Mouse (Mus musculus): ENCODE measurements around the gene Prcd. TPM values are rescaled to one million over a fixed set of nuclear protein-coding genes. Genes with fewer than 3 reads are reported as not detected.
"Not testable (repeated sequence)": the region's sequence is repeated elsewhere in the genome, so short reads cannot be mapped to it uniquely, and the experiment has no call there.

The Prcd gene
- polyA plus RNA-seq, 1 experiment from 2014 or later, result 0.86 TPM

GRCm38 (mm10) chr11:116627072-116628020, 26.0 kb upstream of the Prcd start:
- ATAC-seq (ENCODE audit: insufficient number of reproducible peaks, insufficient read depth, low FRiP score, low TSS enrichment), result no peak
- no peak overlapping the region for H3K4me2 ChIP-seq (replicated peaks)
- H3K27me3 ChIP-seq, result peaks cover 26% of the 10 kb centered on the region
- H3K27ac ChIP-seq, result no peak overlapping the region
- H3K9me3 ChIP-seq, result no peaks in the 10 kb centered on the region
- no peaks in the 10 kb centered on the region for H3K36me3 ChIP-seq
- H3K4me3 ChIP-seq, result no peak overlapping the region
- H3K9ac ChIP-seq, result no peak overlapping the region
- WGBS, result 38% methylated on average over 10 of the region's 10 CpGs
- H3K4me1 ChIP-seq, result peaks cover 4% of the 10 kb centered on the region; the same call in 1 of the 2 replicates

GRCm38 (mm10) chr11:116628712-116629111, 24.6 kb upstream of the Prcd start:
- Histone ChIP-seq H3K27ac (no peak overlapping the region), H3K4me1 (no peaks in the 10 kb centered on the region; the same call in 1 of the 2 replicates), H3K9ac (no peak overlapping the region), H3K4me2 (replicated peaks) (no peak overlapping the region), H3K36me3 (no peaks in the 10 kb centered on the region), H3K27me3 (peaks cover 14% of the 10 kb centered on the region; the same call in 1 of the 2 replicates), H3K4me3 (no peak overlapping the region), H3K9me3 (no peaks in the 10 kb centered on the region)
- WGBS, result 51% methylated on average over 9 of the region's 9 CpGs
- peak; percentile 19; the same call in 1 of the 2 replicates for ATAC-seq (ENCODE audit: insufficient number of reproducible peaks, insufficient read depth, low FRiP score, low TSS enrichment)

GRCm38 (mm10) chr11:116629472-116629871, 23.9 kb upstream of the Prcd start:
- ATAC-seq (ENCODE audit: insufficient number of reproducible peaks, insufficient read depth, low FRiP score, low TSS enrichment), result no peak
- Histone ChIP-seq H3K4me2 (replicated peaks) (no peak overlapping the region), H3K9ac (no peak overlapping the region), H3K9me3 (no peaks in the 10 kb centered on the region), H3K36me3 (no peaks in the 10 kb centered on the region), H3K27me3 (peaks cover 8% of the 10 kb centered on the region; the same call in 1 of the 2 replicates), H3K4me1 (no peaks in the 10 kb centered on the region; the same call in 1 of the 2 replicates), H3K27ac (no peak overlapping the region), H3K4me3 (no peak overlapping the region)
- WGBS, result 85% methylated on average over 6 of the region's 6 CpGs

- H3K9ac ChIP-seq, result no peak overlapping the region
- no peak overlapping the region for H3K4me3 ChIP-seq
- H3K9me3 ChIP-seq, result no peaks in the 10 kb centered on the region
- no peak overlapping the region for H3K27ac ChIP-seq
- H3K36me3 ChIP-seq, result no peaks in the 10 kb centered on the region
- 0 out of 2 replicates have a peak, but pooled peaks cover under 1% of the 10 kb centered on the region for H3K27me3 ChIP-seq
- H3K4me2 ChIP-seq (replicated peaks), result no peak overlapping the region
- H3K4me1 ChIP-seq, result no peaks in the 10 kb centered on the region; the same call in 1 of the 2 replicates
- no peak for ATAC-seq (ENCODE audit: insufficient number of reproducible peaks, insufficient read depth, low FRiP score, low TSS enrichment)
- WGBS, result 39% methylated on average over 12 of the region's 12 CpGs
Observed at GRCm38 (mm10) chr11:116630171-116630965, 23.0 kb upstream of the Prcd start.

GRCm38 (mm10) chr11:116632962-116633361, 20.4 kb upstream of the Prcd start:
- Histone ChIP-seq H3K36me3 (no peaks in the 10 kb centered on the region), H3K4me1 (no peaks in the 10 kb centered on the region; the same call in 1 of the 2 replicates), H3K4me3 (no peak overlapping the region), H3K27ac (no peak overlapping the region), H3K9ac (no peak overlapping the region), H3K9me3 (no peaks in the 10 kb centered on the region), H3K27me3 (no peaks in the 10 kb centered on the region), H3K4me2 (replicated peaks) (no peak overlapping the region)
- 77% methylated on average over 10 of the region's 10 CpGs for WGBS
- ATAC-seq (ENCODE audit: insufficient number of reproducible peaks, insufficient read depth, low FRiP score, low TSS enrichment), result no peak

GRCm38 (mm10) chr11:116636607-116637006, 16.7 kb upstream of the Prcd start:
- not testable (repeated sequence) for H3K27ac ChIP-seq; H3K36me3 ChIP-seq; H3K4me2 ChIP-seq (replicated peaks); H3K9me3 ChIP-seq; ATAC-seq (ENCODE audit: insufficient number of reproducible peaks, insufficient read depth, low FRiP score, low TSS enrichment); H3K27me3 ChIP-seq; H3K4me1 ChIP-seq; H3K9ac ChIP-seq; H3K4me3 ChIP-seq
- 73% methylated on average over 8 of the region's 8 CpGs for WGBS

GRCm38 (mm10) chr11:116641168-116641567, 12.2 kb upstream of the Prcd start:
- Histone ChIP-seq H3K27me3 (0 out of 2 replicates have a peak, but pooled peaks cover 4% of the 10 kb centered on the region), H3K9ac (no peak overlapping the region), H3K4me1 (peaks cover 26% of the 10 kb centered on the region), H3K36me3 (no peaks in the 10 kb centered on the region), H3K27ac (no peak overlapping the region), H3K9me3 (no peaks in the 10 kb centered on the region), H3K4me2 (replicated peaks) (no peak overlapping the region), H3K4me3 (no peak overlapping the region)
- WGBS, result 39% methylated on average over 5 of the region's 5 CpGs
- ATAC-seq (ENCODE audit: insufficient number of reproducible peaks, insufficient read depth, low FRiP score, low TSS enrichment), result no peak

- Histone ChIP-seq H3K9me3 (no peaks in the 10 kb centered on the region), H3K4me3 (no peak overlapping the region), H3K4me2 (replicated peaks) (no peak overlapping the region), H3K9ac (no peak overlapping the region), H3K27ac (no peak overlapping the region), H3K27me3 (0 out of 2 replicates have a peak, but pooled peaks cover 4% of the 10 kb centered on the region), H3K36me3 (no peaks in the 10 kb centered on the region), H3K4me1 (peaks cover 29% of the 10 kb centered on the region)
- WGBS, result 66% methylated on average over 3 of the region's 3 CpGs
- no peak for ATAC-seq (ENCODE audit: insufficient number of reproducible peaks, insufficient read depth, low FRiP score, low TSS enrichment)
Observed at GRCm38 (mm10) chr11:116641731-116642130, 11.6 kb upstream of the Prcd start.

GRCm38 (mm10) chr11:116642681-116643578, 10.4 kb upstream of the Prcd start:
- Histone ChIP-seq H3K36me3 (no peaks in the 10 kb centered on the region), H3K4me3 (peak overlapping the region; percentile 17; the same call in 1 of the 2 replicates), H3K9ac (no peak overlapping the region), H3K27me3 (0 out of 2 replicates have a peak, but pooled peaks cover 4% of the 10 kb centered on the region), H3K27ac (no peak overlapping the region), H3K4me1 (peaks cover 41% of the 10 kb centered on the region), H3K4me2 (replicated peaks) (peak overlapping the region; percentile 51), H3K9me3 (no peaks in the 10 kb centered on the region)
- 0 out of 2 replicates have a peak, but pooled peaks have one; percentile 24 for ATAC-seq (ENCODE audit: insufficient number of reproducible peaks, insufficient read depth, low FRiP score, low TSS enrichment)
- WGBS, result 37% methylated on average over 14 of the region's 14 CpGs

- Histone ChIP-seq H3K36me3 (no peaks in the 10 kb centered on the region), H3K27ac (peak overlapping the region; percentile 48; the same call in 1 of the 2 replicates), H3K4me3 (peak overlapping the region; percentile 17; the same call in 1 of the 2 replicates), H3K4me2 (replicated peaks) (peak overlapping the region; percentile 51), H3K9me3 (no peaks in the 10 kb centered on the region), H3K9ac (peak overlapping the region; percentile 21; the same call in 1 of the 2 replicates), H3K4me1 (peaks cover 49% of the 10 kb centered on the region), H3K27me3 (0 out of 2 replicates have a peak, but pooled peaks cover 4% of the 10 kb centered on the region)
- WGBS, result 8% methylated on average over 19 of the region's 19 CpGs
- no peak for ATAC-seq (ENCODE audit: insufficient number of reproducible peaks, insufficient read depth, low FRiP score, low TSS enrichment)
Observed at GRCm38 (mm10) chr11:116643579-116644224, 9.6 kb upstream of the Prcd start.

Data from embryonic facial prominence, embryonic 12.5 days (tissue).